Mouse (Mus musculus): ENCODE data around the gene Gabrd.

DNA sequence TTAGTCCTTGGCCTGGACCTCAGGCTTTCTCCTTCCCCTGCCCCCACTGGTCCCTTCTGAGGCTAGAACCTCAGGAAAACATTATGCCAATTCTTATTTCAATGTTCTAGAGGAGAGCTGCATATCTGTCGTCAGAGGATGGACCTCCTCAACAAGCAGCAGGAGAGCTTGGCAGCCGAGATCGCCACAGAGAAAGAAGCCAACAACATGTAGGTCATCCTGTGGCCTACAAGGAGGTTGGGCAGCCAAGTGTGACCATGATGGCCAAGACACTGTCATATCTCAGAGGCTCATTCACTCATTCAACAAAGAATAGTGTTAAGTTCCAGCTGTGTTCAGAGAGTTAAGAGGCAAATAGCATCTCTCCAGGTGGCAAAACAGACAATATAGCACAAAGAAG, 22.2 kb upstream of the Gabrd start:
- TF ChIP-seq POLR2A (IDR thresholded peaks at IDR 0.05; ENCODE audit: low read depth, low read length) (no peak), CTCF (IDR thresholded peaks at IDR 0.05; ENCODE audit: extremely low read depth, insufficient read depth, insufficient read length, insufficient replicate concordance) (no peak)

Measured in spleen, adult 2 months (tissue).